Mouse (Mus musculus) spleen, adult 2 months (tissue): ENCODE data around the gene Amn1. TPM values are rescaled to one million over a fixed set of nuclear protein-coding genes. Genes with fewer than 3 reads are reported as not detected.

Experiments
- DNase-seq, 2 experiments: peaks; one replicate each; pipeline versions ENCODE4 v3.0.0 to v3.0.0-alpha.2; 2012 to 2021; ENCODE audit warnings: low spot score in 2 of 2, low read depth in 1 of 2
- H3K27ac ChIP-seq: fragments of 200-500 bp; 2 replicates; pipeline ENCODE4 v1.5.1; 2012; ENCODE audit warnings: low read length, inconsistent platforms; ENCODE audit not compliant: insufficient read depth
- H3K27me3 ChIP-seq: fragments of 200-500 bp; 2 replicates; pipeline ENCODE4 v1.6.1; 2012; ENCODE audit warnings: mild to moderate bottlenecking, moderate library complexity, low read length, inconsistent platforms; ENCODE audit not compliant: control insufficient read depth, insufficient read depth
- H3K36me3 ChIP-seq: fragments of 200-500 bp; 2 replicates; pipeline ENCODE4 v1.6.1; 2012; ENCODE audit warnings: mild to moderate bottlenecking, low read length, inconsistent platforms; ENCODE audit not compliant: control insufficient read depth, insufficient read depth
- H3K4me1 ChIP-seq: fragments of 200-500 bp; 2 replicates; pipeline ENCODE4 v1.6.1; 2011; ENCODE audit warnings: inconsistent platforms; ENCODE audit not compliant: control insufficient read depth, insufficient read depth, insufficient read length
- H3K4me3 ChIP-seq: fragments of 200-500 bp; 2 replicates; pipeline ENCODE4 v1.5.1; 2011; ENCODE audit warnings: mild to moderate bottlenecking, inconsistent platforms; ENCODE audit not compliant: insufficient read depth, insufficient read length; ENCODE audit errors: extremely low read depth
- CTCF ChIP-seq: fragments of 200-500 bp; IDR thresholded peaks from 2 replicates; pipeline ENCODE4 v1.5.1; 2011; ENCODE audit warnings: mild to moderate bottlenecking, inconsistent platforms; ENCODE audit not compliant: insufficient read depth, insufficient read length, insufficient replicate concordance; ENCODE audit errors: extremely low read depth
- POLR2A ChIP-seq: fragments of 200-500 bp; IDR thresholded peaks from 2 replicates; pipeline ENCODE4 v1.6.1; 2011; ENCODE audit warnings: low read depth, low read length, inconsistent platforms
- WGBS: fragments of 180-500 bp; shearing (Covaris S2); methylation state at CpG from one replicate; pipeline ENCODE4 v1.1.7; 2018; 5-methylcytosine and 5-hydroxymethylcytosine counted together
- polyA plus RNA-seq: library from polyadenylated mRNA; depleted of rRNA; stranded (reverse); fragments of >200 nt; gene quantifications from 2 replicates; pipeline ENCODE4 v1.2.3, GENCODE M21; 2012

The Amn1 gene
- polyA plus RNA-seq, 1 experiment, result 5.3 TPM

DNA sequence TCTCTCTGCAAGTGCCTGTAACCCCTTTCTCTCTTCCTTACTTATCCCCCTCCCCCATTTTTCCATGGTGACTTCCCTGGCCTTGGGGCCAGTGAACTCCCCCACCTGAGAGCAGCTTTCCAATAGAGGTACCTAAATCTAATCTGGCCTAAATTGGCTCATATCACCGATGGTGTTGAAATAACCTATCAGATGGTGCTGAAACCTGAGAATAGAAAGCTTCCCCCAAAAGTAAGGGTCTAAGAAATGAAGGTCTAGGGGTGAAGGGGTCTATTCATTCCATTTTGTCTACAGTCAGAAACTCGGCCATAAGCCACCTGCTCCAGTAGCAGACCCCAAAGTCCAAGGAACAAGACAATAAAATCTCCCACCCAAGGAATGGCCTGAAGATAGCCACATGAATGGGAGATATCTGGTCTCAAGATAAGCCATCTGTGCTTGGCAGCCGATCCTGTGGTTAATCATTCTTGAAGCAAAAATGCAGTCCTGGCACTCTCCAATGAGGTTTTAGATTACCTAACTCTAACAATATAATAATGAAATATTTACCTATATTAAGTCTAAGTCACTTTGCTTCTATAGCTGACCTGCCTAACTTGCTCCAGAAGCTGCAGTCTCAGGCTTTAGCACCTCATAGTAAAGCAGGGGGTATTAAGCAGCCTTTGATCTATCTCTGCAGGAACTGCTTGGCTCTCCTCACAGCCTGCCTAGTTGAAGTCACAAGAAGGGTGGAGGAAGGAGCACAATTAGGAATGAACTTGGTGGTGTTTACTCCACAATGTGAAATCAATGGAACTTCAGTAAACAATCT is 33.3 kb downstream of the Amn1 start:
- WGBS, result 71% methylated on average over 3 of the region's 3 CpGs
- Histone ChIP-seq H3K4me3 (no peak overlapping the region), H3K27me3 (no peaks in the 10 kb centered on the region), H3K27ac (no peak overlapping the region), H3K4me1 (no peaks in the 10 kb centered on the region), H3K36me3 (peaks cover 5% of the 10 kb centered on the region; the same call in 1 of the 2 replicates)
- no peak for TF ChIP-seq CTCF
- TF ChIP-seq POLR2A, result no peak
- DNase-seq, result no peak

DNA sequence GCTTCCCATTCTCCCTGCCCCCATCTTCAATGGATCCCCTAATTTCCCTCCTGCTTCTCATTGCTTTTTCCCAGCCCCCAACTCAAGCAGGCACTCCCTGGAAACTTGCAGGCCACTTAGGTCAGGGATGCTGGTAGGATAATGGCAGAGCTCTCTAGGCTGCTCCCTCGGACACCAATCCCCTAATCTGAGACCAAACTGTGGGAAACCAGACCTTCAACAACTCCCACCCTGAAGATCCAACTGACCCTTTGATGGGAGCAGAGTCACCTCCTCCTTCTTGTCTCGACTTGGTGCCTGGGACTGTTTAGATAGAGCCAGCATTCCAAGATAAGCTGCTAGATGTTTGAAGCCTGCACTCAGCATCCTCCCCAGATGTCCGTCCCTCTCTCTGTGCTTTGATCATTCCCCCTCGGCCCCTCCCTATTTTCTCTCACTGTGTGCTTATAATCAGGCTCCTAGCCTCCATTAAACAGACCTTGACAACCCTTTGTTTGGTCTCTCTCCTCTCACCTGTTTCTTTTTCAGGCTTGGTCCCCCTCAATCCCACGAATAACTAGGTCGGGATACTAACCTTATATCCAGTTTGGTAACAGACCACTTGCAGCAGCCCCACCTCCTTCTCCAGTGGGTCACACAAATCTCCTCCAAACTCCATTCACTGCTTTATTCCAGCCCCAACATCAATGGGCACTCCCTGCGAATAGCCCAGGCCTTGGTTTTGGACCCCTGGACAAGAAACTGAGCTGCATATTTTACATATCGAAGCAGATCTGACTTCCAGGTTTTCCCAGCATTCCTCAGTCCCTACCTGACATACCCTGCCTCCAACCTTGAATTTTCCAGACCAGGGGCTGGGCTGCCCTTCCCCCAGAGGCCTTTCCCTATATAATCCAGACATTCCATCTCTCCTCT is 34.1 kb downstream of the Amn1 start:
- TF ChIP-seq POLR2A (no peak), CTCF (no peak)
- no peak overlapping the region for H3K4me3 ChIP-seq
- no peak overlapping the region for H3K27ac ChIP-seq
- no peaks in the 10 kb centered on the region for H3K27me3 ChIP-seq
- DNase-seq, result no peak
- H3K4me1 ChIP-seq, result no peaks in the 10 kb centered on the region
- WGBS, result 80% methylated on average over 8 of the region's 8 CpGs
- H3K36me3 ChIP-seq, result peaks cover 7% of the 10 kb centered on the region; the same call in 1 of the 2 replicates

DNA sequence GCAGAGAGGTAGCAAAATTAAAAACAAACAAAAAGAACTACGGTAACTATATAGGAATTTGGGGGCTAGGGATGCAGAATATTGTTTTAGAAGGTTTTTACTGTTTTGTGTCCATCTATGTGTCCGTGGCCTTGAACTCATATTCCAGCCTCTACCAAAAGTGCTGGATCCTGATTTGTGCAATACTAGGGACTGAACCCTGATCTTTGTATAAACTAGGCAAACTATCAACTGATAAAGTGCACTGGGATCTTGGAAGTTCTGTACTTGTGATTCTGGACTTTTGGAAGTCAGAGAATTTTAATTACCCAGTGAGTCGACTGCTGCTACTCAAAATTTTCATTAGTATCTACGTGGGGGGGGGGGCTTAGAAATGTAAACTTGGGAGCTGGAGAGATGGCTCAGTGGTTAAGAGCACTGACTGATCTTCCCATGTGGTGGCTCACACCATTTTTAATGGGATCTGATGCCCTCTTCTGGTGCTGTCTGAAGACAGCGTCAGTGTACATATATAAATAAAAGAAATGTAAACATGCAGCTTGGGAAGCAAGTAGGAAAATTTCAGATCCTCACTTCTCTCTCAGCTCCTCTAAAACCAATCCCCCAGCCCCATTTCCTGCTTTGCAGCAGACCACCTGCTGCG is 34.9 kb downstream of the Amn1 start:
- TF ChIP-seq CTCF (no peak), POLR2A (no peak)
- peaks cover 7% of the 10 kb centered on the region; the same call in 1 of the 2 replicates for H3K36me3 ChIP-seq
- DNase-seq, result no peak
- H3K4me1 ChIP-seq, result no peaks in the 10 kb centered on the region
- H3K27ac ChIP-seq, result no peak overlapping the region
- 84% methylated on average over 6 of the region's 6 CpGs for WGBS
- no peaks in the 10 kb centered on the region for H3K27me3 ChIP-seq
- H3K4me3 ChIP-seq, result no peak overlapping the region

DNA sequence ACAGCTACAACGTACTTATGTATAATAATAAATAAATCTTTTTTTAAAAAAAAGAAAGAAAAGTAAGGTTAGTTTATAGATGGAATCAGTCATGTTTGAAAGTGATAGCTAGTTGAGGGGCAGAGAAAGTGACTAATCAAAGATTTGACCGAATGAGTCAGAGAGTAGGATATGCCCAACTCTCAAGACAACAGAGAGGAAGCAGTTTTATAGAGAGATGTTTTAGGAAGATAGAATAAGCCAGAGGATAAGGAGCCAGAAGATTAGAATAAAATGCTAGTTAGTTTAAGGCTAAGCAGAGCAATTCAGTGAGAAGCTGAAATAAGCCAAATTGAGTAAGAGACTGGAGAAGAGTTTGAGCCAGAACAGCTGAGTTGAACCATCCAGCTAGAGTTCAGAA is 36.4 kb downstream of the Amn1 start:
- no peaks in the 10 kb centered on the region for H3K27me3 ChIP-seq
- H3K4me1 ChIP-seq, result no peaks in the 10 kb centered on the region
- TF ChIP-seq POLR2A, result no peak
- no peak for TF ChIP-seq CTCF
- H3K27ac ChIP-seq, result no peak overlapping the region
- H3K4me3 ChIP-seq, result no peak overlapping the region
- peaks cover 7% of the 10 kb centered on the region; the same call in 1 of the 2 replicates for H3K36me3 ChIP-seq
- no peak for DNase-seq
- 88% methylated on average over 2 of the region's 2 CpGs for WGBS

DNA sequence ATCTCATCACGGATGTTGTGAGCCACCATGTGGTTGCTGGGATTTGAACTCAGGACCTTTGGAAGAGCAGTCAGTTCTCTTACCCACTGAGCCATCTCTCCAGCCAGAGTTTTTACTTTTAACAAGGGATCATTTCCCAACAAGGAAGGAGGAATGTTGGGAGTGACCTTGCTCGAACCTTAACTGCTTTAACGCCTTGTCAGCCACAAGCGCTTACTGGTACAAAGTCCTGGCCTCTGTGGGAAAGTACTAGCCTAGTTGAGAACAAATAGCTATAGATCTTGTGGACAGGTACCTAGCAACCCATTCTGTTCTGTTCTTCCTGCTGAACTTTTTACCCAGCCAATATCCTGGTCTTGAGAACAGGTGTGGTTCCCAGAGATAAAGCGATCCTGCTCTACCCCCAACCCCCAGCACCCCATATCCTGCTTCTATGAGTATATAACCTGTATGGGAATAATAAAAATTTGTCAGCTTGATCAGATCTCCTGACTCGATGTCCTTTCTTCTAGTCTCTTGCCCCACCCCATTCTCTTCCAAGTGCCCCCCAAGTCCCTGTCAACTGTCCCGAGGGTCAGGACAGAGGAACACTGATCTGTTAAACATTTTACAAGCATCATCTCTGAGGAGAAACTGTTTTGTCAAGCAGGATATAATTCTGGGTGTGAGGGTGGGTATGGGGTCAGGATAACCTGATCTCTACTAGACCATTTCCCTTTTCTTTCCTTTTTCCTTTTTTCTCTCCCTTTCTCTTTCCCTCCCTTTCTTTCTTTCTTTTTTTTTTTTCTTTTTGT is 39.9 kb downstream of the Amn1 start:
- DNase-seq, result no peak
- H3K36me3 ChIP-seq, result peaks cover 6% of the 10 kb centered on the region; the same call in 1 of the 2 replicates
- WGBS, result 85% methylated on average over 7 of the region's 7 CpGs
- TF ChIP-seq CTCF (no peak), POLR2A (no peak)
- no peak overlapping the region for H3K4me3 ChIP-seq
- no peaks in the 10 kb centered on the region for H3K4me1 ChIP-seq
- H3K27me3 ChIP-seq, result no peaks in the 10 kb centered on the region
- H3K27ac ChIP-seq, result no peak overlapping the region

DNA sequence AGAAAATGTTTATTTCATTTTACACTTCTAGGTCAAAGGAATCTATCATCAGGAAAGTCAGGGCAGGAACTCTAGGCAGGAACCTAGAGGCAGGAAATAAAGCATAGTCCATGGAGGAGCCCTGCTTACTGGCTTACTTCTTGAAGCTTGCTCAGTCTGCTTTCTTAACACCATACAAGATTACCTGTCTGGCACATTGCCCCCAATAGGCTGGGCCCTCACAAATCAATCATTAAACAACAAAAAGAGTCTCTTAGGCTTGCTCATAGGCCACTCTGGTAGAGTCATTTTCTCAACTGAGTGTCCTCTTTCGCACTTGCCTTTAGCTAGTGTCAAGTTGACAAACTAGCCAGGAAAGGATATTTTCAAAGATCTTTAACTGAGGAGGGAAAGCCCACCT is 43.4 kb downstream of the Amn1 start:
- DNase-seq, result no peak
- H3K27ac ChIP-seq, result no peak overlapping the region
- 92% methylated on average over 1 of the region's 1 CpGs for WGBS

More for the DNA sequence above, 43.4 kb downstream of the Amn1 start:
- Histone ChIP-seq H3K4me3 (no peak overlapping the region), H3K4me1 (no peaks in the 10 kb centered on the region), H3K36me3 (peaks cover 3% of the 10 kb centered on the region; the same call in 1 of the 2 replicates), H3K27me3 (no peaks in the 10 kb centered on the region)
- TF ChIP-seq CTCF (no peak), POLR2A (no peak)
